Mouse (Mus musculus): Measurements from ENCODE around the gene Akr1e1. TPM values are rescaled to one million over a fixed set of nuclear protein-coding genes. Genes with fewer than 3 reads are reported as not detected.

Gene Akr1e1
- 1.1 and 3.2 TPM in 2 replicates for polyA plus RNA-seq (2012; rRNA removed; ENCODE audit: low replicate concordance)

DNA sequence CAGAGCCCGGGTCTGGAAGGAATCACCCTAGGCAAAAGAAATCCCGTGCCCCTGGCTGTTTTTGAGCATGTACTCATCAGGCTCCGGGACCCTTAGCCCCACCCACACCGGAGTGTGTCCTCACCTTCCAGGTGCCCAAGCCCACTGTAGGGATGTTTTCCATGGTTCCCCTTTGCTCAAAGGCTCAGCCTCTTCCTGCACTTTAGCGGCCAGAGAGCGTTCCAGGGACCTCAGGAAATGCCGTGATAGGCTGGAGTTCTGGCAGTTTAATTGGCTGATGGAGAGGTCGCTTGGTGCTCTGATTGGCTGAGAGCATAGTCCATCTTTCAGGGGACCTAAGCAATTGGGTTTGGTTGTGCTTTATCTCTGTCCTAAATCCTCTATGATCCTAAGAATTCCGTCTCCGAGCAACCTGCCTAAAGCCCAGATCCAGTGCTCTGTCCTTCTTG lies at the start of gene Akr1e1:
Gene Akr1e1, minus strand, starts transcription at position 214 of the 449 bp plus-strand sequence.

DNA sequence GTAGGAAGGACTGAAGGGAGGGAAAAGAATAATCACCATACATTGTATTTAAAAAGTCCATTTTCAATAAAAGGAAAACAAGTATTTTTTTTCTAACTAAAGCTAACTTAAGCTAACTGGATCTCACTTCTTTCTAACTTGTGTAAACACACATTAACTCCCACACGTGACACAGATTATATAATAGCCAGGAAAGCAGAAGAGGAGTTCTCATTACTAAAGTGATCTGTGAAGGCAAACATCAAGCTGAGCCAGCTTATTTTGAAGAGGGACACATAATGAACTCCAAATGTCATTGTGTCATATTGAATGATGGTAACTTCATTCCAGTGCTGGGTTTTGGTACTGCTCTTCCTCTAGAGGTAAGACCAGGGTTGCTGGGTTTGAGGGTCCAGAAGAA lies 35.1 kb downstream of the Akr1e1 start, which contains the start of gene Akr1c21:
Gene Akr1c21, plus strand, starts transcription at position 205 of the 400 bp plus-strand sequence.

Other genes with a start within 250 kb of the Akr1e1 start
- 0.37 TPM in 1 of 2 replicates, not detected in the other for gene Akr1c6, start 174.9 kb downstream of the Akr1e1 start, polyA plus RNA-seq (2012; rRNA removed; ENCODE audit: low replicate concordance)
- not detected in 2 replicates for gene Akr1c20, start 85.8 kb downstream of the Akr1e1 start, polyA plus RNA-seq (2012; rRNA removed; ENCODE audit: low replicate concordance)
- gene Akr1c21, start 35.1 kb downstream of the Akr1e1 start, polyA plus RNA-seq (2012; rRNA removed; ENCODE audit: low replicate concordance), result not detected in 2 replicates